Mouse (Mus musculus) stomach, postnatal 0 days (tissue): ENCODE data around the gene Tmx4.

ENCODE experiments used
- CTCF ChIP-seq: IDR thresholded peaks from 2 replicates; pipeline ENCODE4 v1.5.1; 2016; ENCODE audit warnings: antibody characterized with exemption, low read depth, mild to moderate bottlenecking, moderate library complexity
- EP300 ChIP-seq: optimal IDR thresholded peaks from 2 replicates; pipeline ENCODE3; 2016; ENCODE audit warnings: antibody characterized with exemption

- no peak for TF ChIP-seq CTCF
- no peak for TF ChIP-seq EP300
Observed at GRCm38 (mm10) chr2:134604935-134605334, 39.0 kb downstream of the Tmx4 start.
